Mouse (Mus musculus): ENCODE measurements at regions not wholly inside any gene's neighbourhood (a gene's known extent, or its start where the extent isn't known, plus 50 kb on each side); places are given as distances from the start of the nearest gene placed in this dataset.

GRCm38 (mm10) chr9:79516384-79516783 lies 202.2 kb downstream of the Col12a1 start:
- TF ChIP-seq CTCF (IDR thresholded peaks at IDR 0.05; ENCODE audit: borderline replicate concordance, insufficient read depth, low read length) (no peak), POLR2A (IDR thresholded peaks at IDR 0.05; ENCODE audit: low read depth, low read length) (no peak)

Data from embryonic fibroblast, embryonic 13.5 days (primary cell).